Mouse (Mus musculus): ENCODE data around the gene Kank2. TPM values are rescaled to one million over a fixed set of nuclear protein-coding genes. Genes with fewer than 3 reads are reported as not detected.
A peak's percentile ranks its signal among the peaks of the same experiment; 100 is the strongest.

Kank2 gene
- total and polyA plus RNA-seq, 3 experiments: 7.6 to 16.3 TPM; not detected in 1

- no peak for DNase-seq (ENCODE audit: low read depth, low spot score)
- Histone ChIP-seq H3K36me3 (ENCODE audit: control insufficient read depth in 1 of 2, insufficient read depth in 2 of 2, low read length in 2 of 2) (peaks cover 8 to 35% of the 10 kb centered on the region in 2 experiments), H3K9me3 (replicated peaks; ENCODE audit: insufficient read depth, low read length) (no peaks in the 10 kb centered on the region), H3K27me3 (ENCODE audit: control insufficient read depth in 1 of 2, insufficient read depth in 2 of 2, low read length in 2 of 2) (no peaks in the 10 kb centered on the region), H3K27ac (ENCODE audit: control insufficient read depth, low read depth, low read length) (no peak overlapping the region), H3K4me1 (ENCODE audit: control insufficient read depth in 1 of 2, insufficient read depth in 2 of 2, low read length in 2 of 2) (peaks cover 10 to 14% of the 10 kb centered on the region in 2 experiments), H3K9ac (ENCODE audit: control insufficient read depth, low read depth, low read length, poor library complexity, severe bottlenecking) (no peak overlapping the region), H3K79me2 (ENCODE audit: control insufficient read depth, insufficient read depth, low read length, poor library complexity) (no peaks in the 10 kb centered on the region), H3K4me3 (ENCODE audit: control insufficient read depth in 1 of 2, insufficient read depth in 1 of 2, low read depth in 2 of 2, low read length in 2 of 2) (no peak overlapping the region)
- TF ChIP-seq USF1 (IDR thresholded peaks at IDR 0.05; ENCODE audit: low read depth, low read length) (no peak), ZMIZ1 (IDR thresholded peaks at IDR 0.05; ENCODE audit: low read depth, low read length) (peak; percentile 30; the same call in 1 of the 2 replicates), SMC3 (IDR thresholded peaks at IDR 0.05; ENCODE audit: low read depth, low read length) (no peak), POLR2A (IDR thresholded peaks at IDR 0.05; ENCODE audit: control insufficient read depth in 1 of 2, insufficient read depth in 1 of 2, low read depth in 1 of 2, low read length in 2 of 2, poor library complexity in 1 of 2) (peak in 1 of 2 experiments; percentile 2; a peak in 1 of 4 replicates), NELFE (IDR thresholded peaks at IDR 0.05; ENCODE audit: low read depth, low read length) (no peak), ZKSCAN1 (IDR thresholded peaks at IDR 0.05; ENCODE audit: low read depth, low read length) (no peak)
These were observed 49.0 kb downstream of the Kank2 start for GRCm38 (mm10) chr9:21749382-21750118.

- Histone ChIP-seq H3K27ac (ENCODE audit: control insufficient read depth, low read depth, low read length) (no peak overlapping the region), H3K36me3 (ENCODE audit: control insufficient read depth in 1 of 2, insufficient read depth in 2 of 2, low read length in 2 of 2) (peaks cover 8 to 42% of the 10 kb centered on the region in 2 experiments), H3K27me3 (ENCODE audit: control insufficient read depth in 1 of 2, insufficient read depth in 2 of 2, low read length in 2 of 2) (no peaks in the 10 kb centered on the region), H3K9ac (ENCODE audit: control insufficient read depth, low read depth, low read length, poor library complexity, severe bottlenecking) (no peak overlapping the region), H3K79me2 (ENCODE audit: control insufficient read depth, insufficient read depth, low read length, poor library complexity) (no peaks in the 10 kb centered on the region), H3K4me3 (ENCODE audit: control insufficient read depth in 1 of 2, insufficient read depth in 1 of 2, low read depth in 2 of 2, low read length in 2 of 2) (no peak overlapping the region), H3K9me3 (replicated peaks; ENCODE audit: insufficient read depth, low read length) (no peaks in the 10 kb centered on the region), H3K4me1 (ENCODE audit: control insufficient read depth in 1 of 2, insufficient read depth in 2 of 2, low read length in 2 of 2) (peaks cover 10 to 14% of the 10 kb centered on the region in 2 experiments)
- no peak for DNase-seq (ENCODE audit: low read depth, low spot score)
- TF ChIP-seq RCOR1 (IDR thresholded peaks at IDR 0.05; ENCODE audit: low read depth, low read length) (no peak), TCF12 (IDR thresholded peaks at IDR 0.05; ENCODE audit: low read depth, low read length) (no peak), USF2 (IDR thresholded peaks at IDR 0.05; ENCODE audit: borderline replicate concordance in 1 of 2, insufficient read depth in 1 of 2, low read depth in 1 of 2, low read length in 2 of 2) (no peak; a peak in 1 of 4 replicates), MAFK (IDR thresholded peaks at IDR 0.05; ENCODE audit: borderline replicate concordance, low read depth, low read length) (0 out of 2 replicates have a peak, but pooled peaks have one; percentile 10), TAL1 (IDR thresholded peaks at IDR 0.05; ENCODE audit: low read length) (no peak), ZC3H11A (IDR thresholded peaks at IDR 0.05; ENCODE audit: low read depth, low read length) (no peak), NRF1 (IDR thresholded peaks at IDR 0.05; ENCODE audit: insufficient read depth, low read depth, low read length, poor library complexity, severe bottlenecking) (0 out of 2 replicates have a peak, but pooled peaks have one; percentile 4), RAD21 (IDR thresholded peaks at IDR 0.05; ENCODE audit: low read depth, low read length) (no peak), KAT2A (conservative IDR thresholded peaks at IDR 0.05; ENCODE audit: low read depth, low read length) (no peak; the same call in 1 of the 2 replicates), MAZ (IDR thresholded peaks at IDR 0.05; ENCODE audit: low read depth, low read length) (no peak; the same call in 1 of the 2 replicates), POLR2AphosphoS5 (IDR thresholded peaks at IDR 0.05; ENCODE audit: borderline replicate concordance, low read depth, low read length) (no peak), UBTF (IDR thresholded peaks at IDR 0.05; ENCODE audit: borderline replicate concordance, insufficient read depth, low read depth, low read length) (no peak), SMC3 (IDR thresholded peaks at IDR 0.05; ENCODE audit: low read depth, low read length) (no peak), BHLHE40 (IDR thresholded peaks at IDR 0.05; ENCODE audit: borderline replicate concordance, low read depth, low read length) (no peak), GATA1 (IDR thresholded peaks at IDR 0.05; ENCODE audit: low read depth, low read length) (no peak), MXI1 (IDR thresholded peaks at IDR 0.05; ENCODE audit: low read depth, low read length) (no peak), MYB (IDR thresholded peaks at IDR 0.05; ENCODE audit: low read depth, low read length) (no peak), HCFC1 (IDR thresholded peaks at IDR 0.05; ENCODE audit: low read depth, low read length) (no peak), TBP (IDR thresholded peaks at IDR 0.05; ENCODE audit: low read depth, low read length) (no peak), MEF2A (IDR thresholded peaks at IDR 0.05; ENCODE audit: extremely low read depth, insufficient replicate concordance, low read depth, low read length, poor library complexity, severe bottlenecking) (no peak), CTCF (IDR thresholded peaks at IDR 0.05 in 2 of 3, conservative IDR thresholded peaks at IDR 0.05 in 1 of 3; ENCODE audit: control insufficient read depth in 1 of 3, insufficient read depth in 1 of 3, low read depth in 2 of 3, low read length in 3 of 3, poor library complexity in 1 of 3, severe bottlenecking in 1 of 3) (no peak), MYC (IDR thresholded peaks at IDR 0.05; ENCODE audit: low read depth, low read length) (no peak), ELF1 (IDR thresholded peaks at IDR 0.05; ENCODE audit: low read depth, low read length) (no peak), SIN3A (IDR thresholded peaks at IDR 0.05; ENCODE audit: low read length) (peak; percentile 23; the same call in 1 of the 2 replicates)
These were observed 50.1 kb downstream of the Kank2 start for GRCm38 (mm10) chr9:21748491-21748890.

All from MEL (cell line).